Mouse (Mus musculus): Measurements from ENCODE around the gene Zbtb7b.
"Not testable (repeated sequence)": the region's sequence is repeated elsewhere in the genome, so short reads cannot be mapped to it uniquely, and the experiment has no call there.

Gene Zbtb7b

GRCm38 (mm10) chr3:89394006-89394893 is at the start of gene Zbtb7b:
Gene Zbtb7b, minus strand, starts transcription at chr3:89394776.
- no peak for DNase-seq (ENCODE audit: low read depth, low spot score)

- DNase-seq (ENCODE audit: low read depth, low spot score): no peak
These were observed 46.1 kb upstream of the Zbtb7b start for GRCm38 (mm10) chr3:89440691-89441090.

GRCm38 (mm10) chr3:89437269-89437668 is 42.7 kb upstream of the Zbtb7b start:
- no peak for DNase-seq (ENCODE audit: low read depth, low spot score)

- peak; percentile 26 for DNase-seq (ENCODE audit: low read depth, low spot score)
These were observed 41.9 kb upstream of the Zbtb7b start, which contains the start of gene Pbxip1 for GRCm38 (mm10) chr3:89436176-89437113. Gene Pbxip1, plus strand, starts transcription at chr3:89436706.

GRCm38 (mm10) chr3:89435041-89435440 is 40.5 kb upstream of the Zbtb7b start:
- no peak for DNase-seq (ENCODE audit: low read depth, low spot score)

GRCm38 (mm10) chr3:89434532-89434931 is 40.0 kb upstream of the Zbtb7b start:
- no peak for DNase-seq (ENCODE audit: low read depth, low spot score)

- no peak for DNase-seq (ENCODE audit: low read depth, low spot score)
These were observed 38.0 kb upstream of the Zbtb7b start for GRCm38 (mm10) chr3:89432606-89433005.

- DNase-seq (ENCODE audit: low read depth, low spot score): peak; percentile 74
These were observed 35.9 kb upstream of the Zbtb7b start, which contains the start of gene Pygo2 for GRCm38 (mm10) chr3:89430171-89431159. Gene Pygo2, plus strand, starts transcription at chr3:89430214.

GRCm38 (mm10) chr3:89429021-89429420 is 34.4 kb upstream of the Zbtb7b start:
- not testable (repeated sequence) for DNase-seq (ENCODE audit: low read depth, low spot score)

- DNase-seq (ENCODE audit: low read depth, low spot score): no peak
These were observed 31.3 kb upstream of the Zbtb7b start for GRCm38 (mm10) chr3:89425876-89426275.

- no peak for DNase-seq (ENCODE audit: low read depth, low spot score)
These were observed 30.6 kb upstream of the Zbtb7b start for GRCm38 (mm10) chr3:89425141-89425525.

GRCm38 (mm10) chr3:89424416-89425140 is 30.0 kb upstream of the Zbtb7b start:
- no peak for DNase-seq (ENCODE audit: low read depth, low spot score)

GRCm38 (mm10) chr3:89422556-89423205 is 28.1 kb upstream of the Zbtb7b start:
- no peak for DNase-seq (ENCODE audit: low read depth, low spot score)

GRCm38 (mm10) chr3:89421810-89422473 is 27.4 kb upstream of the Zbtb7b start:
- DNase-seq (ENCODE audit: low read depth, low spot score): no peak

GRCm38 (mm10) chr3:89421002-89421774 is 26.6 kb upstream of the Zbtb7b start:
- DNase-seq (ENCODE audit: low read depth, low spot score): peak; percentile 76

- no peak for DNase-seq (ENCODE audit: low read depth, low spot score)
These were observed 25.8 kb upstream of the Zbtb7b start for GRCm38 (mm10) chr3:89420421-89420820.

- DNase-seq (ENCODE audit: low read depth, low spot score): no peak
These were observed 25.4 kb upstream of the Zbtb7b start for GRCm38 (mm10) chr3:89419981-89420380.

- DNase-seq (ENCODE audit: low read depth, low spot score): no peak
These were observed 25.0 kb upstream of the Zbtb7b start for GRCm38 (mm10) chr3:89419571-89419970.
